In the genomic region with DNA sequence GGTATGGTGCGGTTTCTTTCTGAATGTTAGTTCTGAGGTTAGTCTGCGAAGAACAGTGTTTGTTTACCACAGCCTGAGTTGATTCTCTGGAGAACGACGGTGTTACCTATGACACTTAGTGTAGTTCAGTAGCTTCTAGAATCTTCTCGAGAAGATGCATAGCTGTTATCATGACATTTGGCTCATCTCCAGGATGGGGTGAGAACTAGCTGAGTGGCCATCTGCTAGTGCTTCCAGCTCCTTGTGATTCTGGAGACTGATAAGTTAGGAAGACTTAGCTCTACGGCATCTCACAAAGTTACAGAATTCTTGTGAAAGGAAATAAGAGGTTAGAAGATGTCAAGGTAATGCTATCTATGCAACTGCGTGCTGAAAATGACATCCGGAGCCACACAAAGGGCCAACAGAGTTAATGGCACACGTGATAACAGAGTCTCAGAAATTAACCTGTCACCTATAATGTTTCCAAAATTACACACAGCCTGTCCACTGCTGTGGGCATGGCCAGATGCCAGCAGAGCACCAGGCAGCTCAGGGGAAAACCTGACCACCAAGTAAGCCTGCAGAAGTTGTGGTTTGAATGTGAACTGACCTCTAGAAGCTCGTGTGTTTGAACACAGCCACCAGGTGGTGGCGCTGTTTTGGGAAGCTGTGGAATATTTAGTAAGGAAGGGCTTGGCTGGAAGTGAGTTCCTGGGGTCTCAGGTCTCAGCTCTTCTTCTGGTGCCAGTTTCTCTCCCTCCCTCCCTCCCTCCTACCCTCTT, we compare ENCODE assay signal across 14 mouse cellular contexts. TPM values are rescaled to one million over a fixed set of nuclear protein-coding genes. Genes with fewer than 3 reads are reported as not detected.
DNase-seq lines count a peak whose midpoint lies in the region; ATAC-seq and TF ChIP-seq lines count a peak whose summit lies in the region.
"Had no signal": no experiment of that assay in that cellular context is flagged by ENCODE, and none has a peak within 500 bp of the region (broad histone marks: within the 10 kb centered on the region; RNA-seq: fewer than 3 reads in every experiment).

No protein-coding gene starts in this region.

- H3K4me2 ChIP-seq in lung, postnatal 0 days (replicated peaks; ENCODE audit: low read depth, low read length) = no peak overlapping the region
- no peak overlapping the region for H3K4me2 ChIP-seq in stomach, postnatal 0 days (replicated peaks; ENCODE audit: low read depth)
- H3K4me2 ChIP-seq: embryonic facial prominence, embryonic 13.5 days; hindbrain, embryonic 15.5 days had no signal

- peak; percentile 34 for TF ChIP-seq CTCF in lung, postnatal 0 days (IDR thresholded peaks at IDR 0.05)
- TF ChIP-seq CTCF in stomach, postnatal 0 days (IDR thresholded peaks at IDR 0.05; ENCODE audit: low read depth) = peak; percentile 34; the same call in 1 of the 2 replicates

- 68% methylated on average over 11 of the region's 11 CpGs for WGBS in lung, postnatal 0 days
- 76% methylated on average over 11 of the region's 11 CpGs for WGBS in stomach, postnatal 0 days

- H3K4me1 ChIP-seq in lung, postnatal 0 days (ENCODE audit: insufficient read depth, low read depth, low read length) = no peaks in the 10 kb centered on the region
- H3K4me1 ChIP-seq in stomach, postnatal 0 days (replicated peaks; ENCODE audit: control insufficient read depth, insufficient read depth) = no peaks in the 10 kb centered on the region
- H3K4me1 ChIP-seq: hindbrain, embryonic 15.5 days had no signal

- no peaks in the 10 kb centered on the region for H3K27me3 ChIP-seq in lung, postnatal 0 days (replicated peaks; ENCODE audit: insufficient read depth, low read length)
- no peaks in the 10 kb centered on the region for H3K27me3 ChIP-seq in stomach, postnatal 0 days (ENCODE audit: control insufficient read depth, insufficient read depth, low read length)
- H3K27me3 ChIP-seq: embryonic facial prominence, embryonic 13.5 days; hindbrain, embryonic 15.5 days had no signal

- H3K9me3 ChIP-seq in lung, postnatal 0 days (ENCODE audit: low read length) = no peaks in the 10 kb centered on the region
- no peaks in the 10 kb centered on the region for H3K9me3 ChIP-seq in stomach, postnatal 0 days (ENCODE audit: control insufficient read depth, low read length)
- H3K9me3 ChIP-seq: forebrain, embryonic 10.5 days; hindbrain, embryonic 15.5 days had no signal

- peak; percentile 3 for DNase-seq in kidney, adult 9 months
- no peak for DNase-seq in kidney, adult 18-20 months
- no peak for DNase-seq in lung, postnatal 0 days (ENCODE audit: low spot score)
- no peak for DNase-seq in lung, postnatal 10 days
- DNase-seq in cerebellum, adult 11-12 months = peak; percentile 74
- no peak for DNase-seq in stomach, postnatal 0 days (ENCODE audit: low spot score)
- no peak for DNase-seq in retina, embryonic 14.5 days (ENCODE audit: low spot score)
- DNase-seq: right cerebral cortex, postnatal 14 days; thymus, postnatal 25 days had no signal

- H3K27ac ChIP-seq in lung, postnatal 0 days (ENCODE audit: low read length) = no peak overlapping the region
- no peak overlapping the region for H3K27ac ChIP-seq in stomach, postnatal 0 days (replicated peaks)
- H3K27ac ChIP-seq: embryonic facial prominence, embryonic 13.5 days; forebrain, embryonic 10.5 days; hindbrain, embryonic 15.5 days had no signal

- TF ChIP-seq EP300 in lung, postnatal 0 days (IDR thresholded peaks at IDR 0.05) = no peak
- no peak for TF ChIP-seq EP300 in stomach, postnatal 0 days (optimal IDR thresholded peaks at IDR 0.05)

- no peak for ATAC-seq in lung, postnatal 0 days
- no peak for ATAC-seq in stomach, postnatal 0 days (ENCODE audit: low FRiP score, low TSS enrichment)

- H3K36me3 ChIP-seq in lung, postnatal 0 days (ENCODE audit: insufficient read depth, low read length) = no peaks in the 10 kb centered on the region
- H3K36me3 ChIP-seq in stomach, postnatal 0 days (ENCODE audit: control insufficient read depth, insufficient read depth, low read length) = no peaks in the 10 kb centered on the region
- H3K36me3 ChIP-seq: embryonic facial prominence, embryonic 13.5 days; forebrain, embryonic 10.5 days; G1E; hindbrain, embryonic 15.5 days had no signal

- no peak overlapping the region for H3K4me3 ChIP-seq in lung, postnatal 0 days (ENCODE audit: low read depth, low read length)
- no peak overlapping the region for H3K4me3 ChIP-seq in stomach, postnatal 0 days (ENCODE audit: low read depth, low read length)
- H3K4me3 ChIP-seq: embryonic facial prominence, embryonic 13.5 days; forebrain, embryonic 10.5 days; hindbrain, embryonic 15.5 days had no signal

- no peak overlapping the region for H3K9ac ChIP-seq in lung, postnatal 0 days (replicated peaks; ENCODE audit: low read depth)
- no peak overlapping the region for H3K9ac ChIP-seq in stomach, postnatal 0 days (ENCODE audit: low read length)
- H3K9ac ChIP-seq: embryonic facial prominence, embryonic 13.5 days; hindbrain, embryonic 15.5 days had no signal

RNA-seq across cellular contexts. Expression of a gene that starts 39.7 kb away (rescaled TPM):
- not detected in 2 replicates for polyA plus RNA-seq in lung, postnatal 0 days (2015; fragmentation: Nextera tagmentation; extraction: Ambion mirVana)
- 0.93 and 1.8 TPM in 2 replicates for polyA plus RNA-seq in stomach, postnatal 0 days (2015; fragmentation: Nextera tagmentation; extraction: Ambion mirVana)
- polyA plus RNA-seq: C2C12; embryonic facial prominence, embryonic 13.5 days; forebrain, embryonic 10.5 days; G1E had no signal

Comparison
In these comparisons a context has a peak if more than half of its experiments do, and no peak if none do; other contexts are left out.
1. DNase-seq: peak in kidney, adult 9 months (single experiment) and cerebellum, adult 11-12 months (single experiment); none in kidney, adult 18-20 months (single experiment), lung, postnatal 0 days (single experiment), lung, postnatal 10 days (single experiment), stomach, postnatal 0 days (single experiment) and retina, embryonic 14.5 days (single experiment).